Mouse (Mus musculus): ENCODE results near the gene Kcnf1. TPM values are rescaled to one million over a fixed set of nuclear protein-coding genes. Genes with fewer than 3 reads are reported as not detected.
"Not testable (repeated sequence)": the region's sequence is repeated elsewhere in the genome, so short reads cannot be mapped to it uniquely, and the experiment has no call there.

Kcnf1 gene
- polyA plus RNA-seq, 1 experiment: 2.5 TPM

- H3K36me3 ChIP-seq (ENCODE audit: control insufficient read depth, insufficient read depth, low read length): no peaks in the 10 kb centered on the region
- no peak for TF ChIP-seq CTCF (IDR thresholded peaks at IDR 0.05; ENCODE audit: extremely low read depth, insufficient read length, insufficient replicate concordance, low read depth, low read length)
- TF ChIP-seq POLR2A (IDR thresholded peaks at IDR 0.05; ENCODE audit: low read depth, low read length): no peak
- no peak overlapping the region for H3K27ac ChIP-seq (ENCODE audit: insufficient read depth, low read depth, low read length)
- no peaks in the 10 kb centered on the region for H3K4me1 ChIP-seq (ENCODE audit: control insufficient read depth, insufficient read depth, insufficient read length, low read length)
- H3K27me3 ChIP-seq (ENCODE audit: control insufficient read depth, insufficient read depth, low read length): no peaks in the 10 kb centered on the region
- H3K4me3 ChIP-seq (ENCODE audit: low read depth, low read length): no peak overlapping the region
- 61% methylated on average over 9 of the region's 9 CpGs for WGBS
Observed at GRCm38 (mm10) chr12:17134546-17135096, 42.1 kb downstream of the Kcnf1 start.

GRCm38 (mm10) chr12:17132243-17132642, 44.4 kb downstream of the Kcnf1 start:
- no peaks in the 10 kb centered on the region for H3K36me3 ChIP-seq (ENCODE audit: control insufficient read depth, insufficient read depth, low read length)
- no peaks in the 10 kb centered on the region for H3K27me3 ChIP-seq (ENCODE audit: control insufficient read depth, insufficient read depth, low read length)
- TF ChIP-seq POLR2A (IDR thresholded peaks at IDR 0.05; ENCODE audit: low read depth, low read length): no peak
- no peak for TF ChIP-seq CTCF (IDR thresholded peaks at IDR 0.05; ENCODE audit: extremely low read depth, insufficient read length, insufficient replicate concordance, low read depth, low read length)
- H3K4me3 ChIP-seq (ENCODE audit: low read depth, low read length): no peak overlapping the region
- H3K27ac ChIP-seq (ENCODE audit: insufficient read depth, low read depth, low read length): no peak overlapping the region
- WGBS: 71% methylated on average over 8 of the region's 8 CpGs
- H3K4me1 ChIP-seq (ENCODE audit: control insufficient read depth, insufficient read depth, insufficient read length, low read length): no peaks in the 10 kb centered on the region

- Histone ChIP-seq H3K27me3 (ENCODE audit: control insufficient read depth, insufficient read depth, low read length) (no peaks in the 10 kb centered on the region), H3K27ac (ENCODE audit: insufficient read depth, low read depth, low read length) (no peak overlapping the region), H3K4me1 (ENCODE audit: control insufficient read depth, insufficient read depth, insufficient read length, low read length) (no peaks in the 10 kb centered on the region), H3K36me3 (ENCODE audit: control insufficient read depth, insufficient read depth, low read length) (no peaks in the 10 kb centered on the region), H3K4me3 (ENCODE audit: low read depth, low read length) (no peak overlapping the region)
- 82% methylated on average over 10 of the region's 10 CpGs for WGBS
- TF ChIP-seq CTCF (IDR thresholded peaks at IDR 0.05; ENCODE audit: extremely low read depth, insufficient read length, insufficient replicate concordance, low read depth, low read length) (no peak), POLR2A (IDR thresholded peaks at IDR 0.05; ENCODE audit: low read depth, low read length) (no peak)
Observed at GRCm38 (mm10) chr12:17131563-17131962, 45.1 kb downstream of the Kcnf1 start.

- H3K4me1 ChIP-seq (ENCODE audit: control insufficient read depth, insufficient read depth, insufficient read length, low read length); H3K27me3 ChIP-seq (ENCODE audit: control insufficient read depth, insufficient read depth, low read length); H3K4me3 ChIP-seq (ENCODE audit: low read depth, low read length); H3K27ac ChIP-seq (ENCODE audit: insufficient read depth, low read depth, low read length); H3K36me3 ChIP-seq (ENCODE audit: control insufficient read depth, insufficient read depth, low read length): not testable (repeated sequence)
- 98% methylated on average over 11 of the region's 12 CpGs for WGBS
Observed at GRCm38 (mm10) chr12:17122881-17123280, 53.8 kb downstream of the Kcnf1 start.

Other genes with a start within 250 kb of the Kcnf1 start
- 67.4 and 68.2 TPM in 2 replicates for gene Pqlc3, start 176.5 kb downstream of the Kcnf1 start, polyA plus RNA-seq (2012; rRNA removed)
- 0.05 and 0.06 TPM in 2 replicates for gene 2410004P03Rik, start 165.2 kb downstream of the Kcnf1 start, polyA plus RNA-seq (2012; rRNA removed)
- 16.4 and 19.6 TPM in 2 replicates for gene Pdia6, start 89.7 kb upstream of the Kcnf1 start, polyA plus RNA-seq (2012; rRNA removed)
- gene Atp6v1c2, start 152.5 kb upstream of the Kcnf1 start, polyA plus RNA-seq (2012; rRNA removed): not detected in 2 replicates
- 0.46 and 1.3 TPM in 2 replicates for gene Nol10, start 171.6 kb upstream of the Kcnf1 start, polyA plus RNA-seq (2012; rRNA removed)

All from small intestine, adult 2 months (tissue).